Mouse (Mus musculus) spleen, postnatal 10 days (tissue): ENCODE data around the gene Sap30l.
"Not testable (repeated sequence)": the region's sequence is repeated elsewhere in the genome, so short reads cannot be mapped to it uniquely, and the experiment has no call there.

Source experiments
- DNase-seq, 2 experiments: peaks; one replicate each; pipeline ENCODE4 v3.0.0; 2021 to 2022; ENCODE audit warnings: low spot score in 2 of 2

The Sap30l gene

GRCm38 (mm10) chr11:57800266-57800951 is 1.0 kb upstream of the Sap30l start:
- peak in 1 of 2 experiments; percentile 42 for DNase-seq

GRCm38 (mm10) chr11:57801766-57802510 is 501 bp downstream of the Sap30l start:
- peak; percentile 50 to 57 for DNase-seq

DNA sequence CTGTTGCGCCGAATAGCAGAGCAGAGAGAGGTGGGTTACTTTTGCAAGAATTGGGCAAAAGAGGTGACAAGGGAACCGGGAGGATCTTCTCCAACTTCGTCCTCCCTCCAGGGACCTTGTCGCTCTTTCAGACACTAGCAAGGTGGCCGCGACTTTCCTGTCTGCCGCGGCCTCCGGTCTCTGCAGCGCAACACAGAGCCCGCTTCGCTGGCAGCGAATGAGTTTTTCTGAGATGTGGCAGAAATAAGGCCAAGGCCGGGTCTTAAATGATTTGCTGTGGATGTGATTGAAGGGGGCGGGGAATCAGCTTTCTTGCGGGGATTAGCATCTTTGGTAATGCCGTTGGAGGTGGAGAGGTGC is 1.1 kb downstream of the Sap30l start:
- peak; percentile 21 to 32 for DNase-seq

- no peak for DNase-seq
These were observed 3.6 kb downstream of the Sap30l start for GRCm38 (mm10) chr11:57805047-57805446.

DNA sequence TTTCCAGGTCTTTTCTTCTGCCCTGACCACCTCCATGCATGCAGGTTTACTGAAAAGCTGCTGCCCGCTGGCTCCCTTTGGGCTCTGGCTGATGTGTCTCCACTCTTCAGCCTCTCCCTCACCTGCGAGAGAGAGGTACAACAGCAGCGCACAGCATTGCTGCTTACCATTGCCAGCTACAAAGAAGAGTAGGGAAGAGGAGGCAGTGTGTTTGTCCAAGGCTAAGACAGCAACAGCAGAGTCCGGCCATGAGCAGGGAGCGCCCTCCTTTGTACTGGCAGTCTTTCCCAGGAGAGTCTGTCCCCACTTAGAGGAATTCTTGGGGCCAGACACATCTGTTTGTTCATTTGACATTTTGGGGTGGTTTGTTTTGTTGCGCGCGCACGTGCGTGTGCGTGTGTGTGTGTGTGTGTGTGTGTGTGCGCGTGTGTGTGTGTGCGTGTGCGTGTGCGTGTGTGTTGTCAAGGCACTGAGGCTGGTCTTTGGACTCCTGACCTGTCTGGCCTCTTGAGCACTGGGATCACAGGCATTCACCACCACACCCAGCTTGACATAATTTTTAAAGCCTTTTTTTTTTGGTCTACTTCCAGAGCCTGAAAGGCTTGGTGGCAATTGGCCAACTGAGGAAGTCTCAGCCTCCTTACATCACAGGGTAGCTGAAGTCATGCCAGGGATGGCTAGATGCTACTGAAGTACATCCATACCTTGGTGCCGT is 7.7 kb downstream of the Sap30l start:
- DNase-seq, result no peak

GRCm38 (mm10) chr11:57809732-57810098 is 8.3 kb downstream of the Sap30l start:
- no peak for DNase-seq

- DNase-seq, result no peak
These were observed 9.6 kb downstream of the Sap30l start for GRCm38 (mm10) chr11:57811006-57811405.

- DNase-seq, result no peak
These were observed 10.8 kb downstream of the Sap30l start for GRCm38 (mm10) chr11:57812212-57812611.

GRCm38 (mm10) chr11:57813641-57814040 is 12.2 kb downstream of the Sap30l start:
- DNase-seq, result no peak

DNA sequence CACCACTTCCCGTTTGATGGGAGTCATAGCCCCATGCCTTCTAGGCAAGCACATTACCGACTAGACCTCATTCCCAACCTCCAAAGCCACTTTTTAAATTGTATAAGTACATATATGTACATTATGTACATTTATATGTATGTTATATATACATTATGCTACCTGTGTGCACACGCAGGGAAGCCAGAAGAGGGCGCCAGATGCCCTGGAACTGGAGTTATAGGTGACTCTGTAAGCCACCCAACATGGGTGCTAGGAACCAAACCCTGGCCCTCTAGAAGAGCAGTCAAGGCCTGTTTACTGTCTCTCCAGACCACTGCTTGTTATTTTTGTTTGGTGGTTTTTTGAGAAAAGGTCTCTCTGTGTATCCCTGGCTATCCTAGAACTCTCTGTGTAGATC is 16.8 kb downstream of the Sap30l start:
- peak in 1 of 2 experiments; percentile 46 for DNase-seq

- peak; percentile 77 to 91 for DNase-seq
These were observed 18.7 kb downstream of the Sap30l start for GRCm38 (mm10) chr11:57819999-57820581.

GRCm38 (mm10) chr11:57823159-57823558 is 21.7 kb downstream of the Sap30l start:
- not testable (repeated sequence) for DNase-seq

DNA sequence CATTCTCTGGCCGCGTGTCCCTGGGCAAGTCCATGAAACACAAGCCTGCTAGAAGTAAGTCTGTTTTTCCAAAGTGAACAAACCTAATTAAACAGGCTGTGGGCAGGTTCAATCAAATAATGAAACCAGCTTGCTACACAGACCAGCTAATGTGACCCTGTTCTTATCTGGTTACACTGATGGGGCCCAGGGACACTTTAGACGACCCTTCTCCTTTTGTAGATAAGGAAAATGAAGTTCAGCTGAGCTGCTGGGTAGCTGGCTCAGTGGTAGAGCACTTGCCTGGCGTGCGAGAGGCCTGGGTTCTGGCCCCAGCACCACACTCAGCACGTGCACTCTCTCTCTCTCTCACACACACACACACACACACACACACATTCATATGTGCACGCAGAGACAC is 22.3 kb downstream of the Sap30l start:
- no peak for DNase-seq

DNA sequence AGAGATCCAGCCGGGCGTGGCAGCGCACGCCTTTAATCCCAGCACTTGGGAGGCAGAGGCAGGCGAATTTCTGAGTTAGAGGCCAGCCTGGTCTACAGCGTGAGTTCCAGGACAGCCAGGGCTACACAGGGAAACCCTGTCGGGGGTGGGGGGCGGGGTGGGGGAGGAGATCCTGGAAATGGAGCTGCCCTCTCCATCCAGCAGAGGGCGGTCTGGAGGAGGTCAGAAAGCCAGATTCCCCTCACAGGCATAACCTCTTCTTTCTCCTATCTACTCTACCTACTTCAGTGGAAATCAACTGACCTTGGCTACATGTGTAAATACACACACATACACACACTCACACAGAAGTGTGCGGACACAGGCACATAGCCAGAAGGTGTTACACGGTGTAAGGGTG is 23.8 kb downstream of the Sap30l start:
- DNase-seq, result peak in 1 of 2 experiments; percentile 22

DNA sequence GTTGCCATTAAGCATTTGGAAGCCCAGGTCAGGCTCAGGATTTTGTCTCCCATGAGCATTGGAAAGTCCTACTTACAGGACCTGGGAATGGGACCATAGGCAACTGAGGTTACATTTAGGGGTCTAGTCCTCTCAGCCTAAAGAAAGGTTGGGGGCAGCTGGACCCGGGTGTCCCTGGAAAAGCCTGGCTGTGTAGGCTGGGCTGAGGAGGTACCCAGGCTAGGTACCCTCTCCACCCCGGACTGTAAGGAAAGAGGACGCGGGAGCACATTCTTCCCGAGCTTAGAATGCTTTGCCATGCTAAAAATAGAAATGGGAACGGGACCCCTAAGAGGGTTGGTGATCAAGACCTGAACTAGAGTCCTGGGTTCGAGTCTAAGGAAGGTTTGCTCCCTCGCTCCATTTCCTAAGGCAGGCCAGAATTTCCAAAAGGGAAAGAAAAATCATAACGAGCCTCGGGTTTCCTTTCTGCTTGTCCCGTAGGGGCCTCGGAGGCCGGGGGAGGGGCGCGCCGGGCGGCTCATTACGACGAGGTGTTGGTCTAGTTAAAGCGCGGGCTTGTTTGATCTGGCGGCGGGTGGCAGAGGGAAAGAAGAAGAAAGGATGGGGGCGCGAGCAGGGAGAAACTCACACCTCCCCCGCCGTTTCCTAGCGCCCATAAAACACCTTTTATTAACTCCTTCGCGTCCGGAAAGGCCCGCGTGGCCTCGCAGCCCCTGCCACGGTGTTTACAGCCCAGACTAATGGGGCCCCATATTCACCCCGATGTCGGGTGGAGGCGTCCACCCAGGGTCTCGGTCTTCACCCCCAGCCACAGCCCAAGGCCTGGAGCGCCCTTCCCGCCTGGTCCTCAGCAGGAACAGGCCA is 25.8 kb downstream of the Sap30l start:
- DNase-seq, result no peak

DNA sequence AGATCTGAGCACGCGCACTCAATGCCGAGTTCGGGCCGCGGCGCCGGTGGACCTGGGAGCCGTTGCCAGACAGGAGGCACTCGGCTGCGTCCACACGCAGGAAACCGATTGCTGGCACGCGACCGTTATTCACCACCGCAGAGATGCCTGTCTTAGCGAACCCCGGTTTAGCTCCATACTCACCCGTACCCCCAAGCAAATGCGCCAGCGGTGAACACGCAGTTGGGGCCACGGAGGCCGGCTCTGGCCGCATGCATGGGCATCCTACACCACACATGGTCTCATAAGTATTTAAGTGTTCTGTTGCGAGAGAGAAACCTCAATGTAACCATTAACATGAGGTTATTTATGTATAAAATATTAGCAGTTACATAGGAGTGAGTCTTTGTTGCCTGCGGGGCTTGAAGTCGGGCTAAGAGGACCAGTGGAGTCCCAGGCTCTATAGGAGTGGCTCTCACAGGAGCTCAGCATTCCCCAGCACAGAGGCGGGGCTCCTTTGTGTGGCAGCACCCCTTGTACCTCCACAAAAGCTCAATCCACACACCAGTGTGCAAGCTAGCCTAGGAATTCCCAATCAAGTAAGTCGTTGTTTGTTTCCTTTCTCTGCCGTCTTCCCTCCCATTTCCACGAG is 26.6 kb downstream of the Sap30l start:
- no peak for DNase-seq

DNA sequence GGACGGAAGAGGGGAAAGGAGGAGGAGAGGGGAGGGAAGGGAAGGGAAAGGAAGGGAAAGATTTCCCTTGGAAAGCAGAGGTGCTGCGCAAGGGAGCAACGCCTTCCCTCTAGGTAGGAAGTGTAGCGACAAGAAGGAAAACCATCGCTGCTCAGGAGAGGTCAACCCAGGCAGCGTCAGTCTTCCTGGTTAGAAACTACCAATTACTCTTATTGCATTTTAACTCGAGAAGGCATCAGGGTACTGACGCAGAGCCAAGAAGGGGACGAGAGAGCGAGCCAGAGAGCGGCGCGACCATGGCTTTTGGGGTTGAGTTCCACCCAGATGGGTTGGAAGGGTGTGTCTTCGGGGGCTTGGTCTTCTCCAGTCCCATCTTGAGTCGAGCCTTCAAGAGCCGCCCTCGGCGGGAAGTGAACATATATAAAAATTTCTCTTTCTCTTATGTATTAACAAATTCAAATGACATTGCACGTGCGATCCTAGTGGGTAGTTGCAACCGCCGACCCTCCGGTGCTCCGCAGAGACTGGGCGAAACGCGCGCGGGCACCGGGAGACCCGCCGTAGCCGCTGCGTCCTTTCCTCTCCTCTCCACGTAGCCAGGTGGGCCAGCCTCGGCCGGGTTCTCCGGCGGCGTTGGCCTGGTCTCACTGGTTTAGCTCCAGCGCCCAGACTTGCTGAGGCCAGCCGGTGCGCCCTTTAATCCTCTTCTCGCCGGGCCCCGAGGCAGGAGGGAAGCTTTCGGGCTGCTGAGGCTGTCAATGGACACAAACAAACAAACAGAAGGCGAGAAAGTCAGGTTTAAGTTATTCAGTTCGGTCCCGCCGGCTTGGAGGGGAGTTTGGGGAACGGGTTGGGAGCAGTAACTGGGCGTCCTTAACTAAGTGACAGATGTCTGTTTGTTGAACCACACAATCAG is 27.8 kb downstream of the Sap30l start:
- no peak for DNase-seq

- no peak for DNase-seq
These were observed 28.7 kb downstream of the Sap30l start for GRCm38 (mm10) chr11:57829871-57830775.

GRCm38 (mm10) chr11:57831281-57831781 is 29.9 kb downstream of the Sap30l start:
- DNase-seq, result no peak
